8 mouse cellular contexts compared by ENCODE assay signal in the genomic region with DNA sequence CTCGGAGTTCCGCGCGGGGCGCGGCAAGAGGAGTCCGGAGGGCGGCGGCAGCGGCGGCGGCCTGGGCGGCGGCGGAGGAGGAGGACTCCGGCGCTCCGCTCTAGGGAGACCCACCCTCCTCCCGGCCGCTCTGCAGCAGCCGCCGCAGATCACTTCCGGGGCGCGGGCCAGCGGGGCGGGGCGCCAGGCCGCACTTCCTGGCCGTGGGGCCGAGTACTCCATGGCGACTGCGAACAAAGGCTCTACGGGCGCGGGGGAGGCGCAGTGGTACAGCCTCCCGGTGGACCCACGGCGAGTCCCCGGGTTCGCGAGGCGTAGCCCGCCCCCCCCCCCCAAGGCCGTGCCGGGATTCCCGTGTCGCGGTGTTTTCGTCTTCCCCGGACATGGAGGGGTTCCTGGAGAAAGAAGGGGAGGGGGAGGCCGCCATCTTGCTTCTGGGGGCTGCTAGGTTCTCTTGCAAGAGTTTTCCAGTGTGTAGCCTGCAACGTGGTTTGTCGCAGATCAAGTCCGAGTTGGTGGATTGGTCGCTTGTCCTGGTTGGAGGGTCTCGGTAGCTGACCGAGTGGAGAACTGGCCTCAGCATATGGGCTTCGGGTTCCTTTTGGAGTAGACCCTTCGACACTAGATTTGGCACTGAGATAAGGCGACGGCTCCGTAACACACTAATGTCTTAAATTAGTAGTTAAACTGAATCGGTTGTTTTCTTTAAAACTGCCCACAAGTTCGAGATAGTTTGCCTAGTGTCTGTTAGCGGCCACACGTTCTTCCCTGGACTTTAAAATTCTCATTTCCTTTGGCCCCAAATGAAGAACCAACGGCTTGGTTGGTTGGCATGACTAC. TPM values are rescaled to one million over a fixed set of nuclear protein-coding genes. Genes with fewer than 3 reads are reported as not detected.
DNase-seq lines count a peak whose midpoint lies in the region; ATAC-seq lines count a peak whose summit lies in the region.

A gene (minus strand): TSS at position 162 of the 840 bp plus-strand sequence.

- WGBS in hindbrain, embryonic 11.5 days, result 12% methylated on average over 41 of the region's 69 CpGs

- peak within 1 kb of the TSS; percentile 92 for H3K27ac ChIP-seq in hindbrain, embryonic 11.5 days (ENCODE audit: low read depth, low read length)

- no peaks in the 10 kb centered on the region for H3K27me3 ChIP-seq in hindbrain, embryonic 11.5 days (ENCODE audit: control insufficient read depth, insufficient read depth, low read length)

- peak; percentile 100 for ATAC-seq in hindbrain, embryonic 11.5 days (ENCODE audit: low FRiP score)

- peak within 1 kb of the TSS; percentile 95 for H3K4me3 ChIP-seq in hindbrain, embryonic 11.5 days (ENCODE audit: low read depth, low read length)

- peak within 1 kb of the TSS; percentile 94 for H3K9ac ChIP-seq in hindbrain, embryonic 11.5 days (ENCODE audit: low read depth, low read length)

- H3K9me3 ChIP-seq in hindbrain, embryonic 11.5 days (ENCODE audit: control insufficient read depth, low read length), result no peaks in the 10 kb centered on the region

- DNase-seq in MN1 (ENCODE audit: low spot score), result peak; percentile 87
- peak; percentile 91 for DNase-seq in cerebellum, adult 9-10 months
- DNase-seq in frontal cortex, adult 2 months (ENCODE audit: extremely low spot score in 1 of 2, low spot score in 1 of 2), result peak; percentile 73 to 94
- DNase-seq in hindbrain, embryonic 11.5 days (ENCODE audit: low spot score), result peak; percentile 93
- peak; percentile 91 to 96 for DNase-seq in layer of hippocampus, postnatal 14 days (ENCODE audit: low spot score in 2 of 2)
- peak; percentile 95 for DNase-seq in lung, postnatal 14 days
- peak; percentile 73 for DNase-seq in retina, adult 2 months (ENCODE audit: low read depth, low spot score)
- peak; percentile 91 to 95 for DNase-seq in thymus, postnatal 36 days

- peak within 1 kb of the TSS; percentile 46 for H3K4me2 ChIP-seq in hindbrain, embryonic 11.5 days (replicated peaks; ENCODE audit: low read depth, low read length)

- H3K4me1 ChIP-seq in hindbrain, embryonic 11.5 days (replicated peaks; ENCODE audit: control insufficient read depth, insufficient read depth, low read length), result 0 out of 2 replicates have a peak, but pooled peaks cover 2% of the 10 kb centered on the region

- H3K36me3 ChIP-seq in hindbrain, embryonic 11.5 days (ENCODE audit: control insufficient read depth, insufficient read depth, low read length), result no peaks in the 10 kb centered on the region

RNA-seq across cellular contexts. Expression of the gene that starts here (rescaled TPM):
- 48.0 and 50.4 TPM in 2 replicates for polyA plus RNA-seq in frontal cortex, adult 2 months (2012; rRNA removed)
- polyA plus RNA-seq in hindbrain, embryonic 11.5 days (2014; fragmentation: Nextera tagmentation; extraction: Ambion mirVana), result 147 and 156 TPM in 2 replicates
- total RNA-seq in layer of hippocampus, postnatal 14 days (2021), result 10 to 100 TPM; 86.1 to 87.7 TPM

Comparison
In these comparisons a context has a peak if more than half of its experiments do, and no peak if none do; other contexts are left out.
1. Peak in every context shown above with its lines: DNase-seq, ATAC-seq, H3K4me3 ChIP-seq and H3K27ac ChIP-seq.